Mouse (Mus musculus) liver, adult 10 weeks (tissue): Measurements from ENCODE around the gene Cacnb4. TPM values are rescaled to one million over a fixed set of nuclear protein-coding genes. Genes with fewer than 3 reads are reported as not detected.

Source experiments
- polyA plus RNA-seq: library from polyadenylated mRNA; stranded (reverse); fragments of 350-450 nt; fragmentation: Illumina TruSeq; extraction: RNeasy Lipid Tissue Mini Kit (QIAGEN cat#74804); gene quantifications from one replicate; pipeline ENCODE4 v1.2.3, GENCODE M21; 2014; ENCODE audit warnings: low read depth, low replicate concordance

Cacnb4 gene
- 0.08 TPM for polyA plus RNA-seq

GRCm38 (mm10) chr2:52676023-52676912 lies at the start of gene Cacnb4:
Cacnb4 (minus strand) TSS chr2:52676831.

GRCm38 (mm10) chr2:52424747-52425522 lies 251.7 kb downstream of the Cacnb4 start, which contains the start of gene Arl5a:
Arl5a (minus strand) TSS chr2:52424901.

GRCm38 (mm10) chr2:52378448-52378804 lies 298.2 kb downstream of the Cacnb4 start, which contains the start of gene Neb:
Neb (minus strand) TSS chr2:52378474.

Other genes with a start within 250 kb of the Cacnb4 start
- gene Stam2, start 65.5 kb upstream of the Cacnb4 start, polyA plus RNA-seq, result 11.0 TPM
- 12.3 TPM for gene Fmnl2, start 181.0 kb upstream of the Cacnb4 start, polyA plus RNA-seq